Comparison of ENCODE assay signal across 8 mouse cellular contexts in the genomic region with DNA sequence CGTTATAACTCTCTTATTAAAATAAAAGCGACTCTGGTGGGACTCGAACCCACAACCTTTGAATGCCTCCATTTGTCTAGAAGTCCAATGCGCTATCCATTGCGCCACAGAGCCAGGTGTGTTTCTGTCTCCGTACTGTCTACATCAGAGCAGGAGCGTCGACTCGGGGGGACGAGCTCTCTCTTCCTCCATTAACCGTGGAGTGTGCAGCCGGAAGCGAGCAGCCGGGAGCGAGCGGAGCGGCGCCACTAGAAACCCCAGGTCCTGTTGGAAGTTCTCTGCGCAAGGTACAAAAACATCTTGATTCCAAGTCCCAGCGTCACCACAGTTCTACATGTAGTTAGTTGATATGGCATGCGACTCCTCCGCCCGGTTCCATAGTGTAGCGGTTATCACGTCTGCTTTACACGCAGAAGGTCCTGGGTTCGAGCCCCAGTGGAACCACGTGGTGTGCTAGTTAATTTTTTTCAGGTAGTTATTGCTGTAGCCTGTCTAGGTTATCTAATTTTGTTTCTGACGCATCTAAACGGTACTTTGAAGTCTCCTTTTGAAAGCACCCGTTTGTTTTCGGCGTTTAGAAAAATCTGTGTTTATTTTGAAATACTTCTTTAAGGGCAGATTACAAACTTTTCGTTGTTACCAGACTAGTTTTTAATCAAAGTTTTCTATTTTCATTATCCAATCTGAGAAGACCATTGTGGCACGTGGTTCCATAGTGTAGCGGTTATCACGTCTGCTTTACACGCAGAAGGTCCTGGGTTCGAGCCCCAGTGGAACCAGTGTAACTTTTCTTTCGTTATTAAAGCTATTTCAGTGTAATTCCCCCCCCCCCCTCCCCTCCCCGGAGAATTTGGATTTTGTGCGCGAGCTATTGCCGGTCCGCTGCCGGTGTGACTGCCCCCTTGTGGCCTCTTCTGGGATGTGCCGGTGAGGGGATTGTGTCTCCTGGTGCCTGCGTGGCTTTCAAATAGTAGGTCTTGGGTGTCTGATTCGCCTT. TPM values are rescaled to one million over a fixed set of nuclear protein-coding genes. Genes with fewer than 3 reads are reported as not detected.
A peak's percentile ranks its signal among the peaks of the same experiment; 100 is the strongest.
DNase-seq lines count a peak whose midpoint lies in the region; ATAC-seq lines count a peak whose summit lies in the region.

No protein-coding gene starts in this region.

- under 1% methylated on average over 49 of the region's 49 CpGs for WGBS in hindbrain, embryonic 14.5 days

- H3K4me3 ChIP-seq in hindbrain, embryonic 14.5 days (replicated peaks; ENCODE audit: low read length) = peak overlapping the region; percentile 51

- peak overlapping the region; percentile 76 for H3K4me2 ChIP-seq in hindbrain, embryonic 14.5 days (replicated peaks)

- peak; percentile 88 for ATAC-seq in hindbrain, embryonic 14.5 days (ENCODE audit: low FRiP score)

- H3K27ac ChIP-seq in hindbrain, embryonic 14.5 days = peak overlapping the region; percentile 60

- H3K9ac ChIP-seq in hindbrain, embryonic 14.5 days = peak overlapping the region; percentile 74

- DNase-seq in R1 (ENCODE audit: low read depth, low spot score) = peak; percentile 95
- DNase-seq in cerebellum, postnatal 25 days = peak; percentile 87 to 90
- peak; percentile 87 to 88 for DNase-seq in frontal cortex, postnatal 25 days (ENCODE audit: low spot score in 2 of 2)
- peak; percentile 98 for DNase-seq in hindbrain, embryonic 14.5 days (ENCODE audit: low spot score)
- DNase-seq in layer of hippocampus, postnatal 25 days (ENCODE audit: extremely low spot score in 1 of 2, low spot score in 1 of 2) = peak; percentile 84 to 92
- DNase-seq in lung, postnatal 14 days = peak; percentile 91
- DNase-seq in ovary, postnatal 36 days (ENCODE audit: low spot score) = peak; percentile 84
- peak; percentile 90 for DNase-seq in thymus, postnatal 14 days

- no peaks in the 10 kb centered on the region for H3K36me3 ChIP-seq in hindbrain, embryonic 14.5 days (replicated peaks; ENCODE audit: control insufficient read depth, insufficient read depth)

- no peaks in the 10 kb centered on the region for H3K9me3 ChIP-seq in hindbrain, embryonic 14.5 days (ENCODE audit: control insufficient read depth, low read length)

- H3K4me1 ChIP-seq in hindbrain, embryonic 14.5 days (replicated peaks; ENCODE audit: control insufficient read depth, insufficient read depth, low read length) = no peaks in the 10 kb centered on the region; the same call in 1 of the 2 replicates

- no peaks in the 10 kb centered on the region for H3K27me3 ChIP-seq in hindbrain, embryonic 14.5 days (ENCODE audit: control insufficient read depth, insufficient read depth, low read length)

RNA-seq across cellular contexts. Expression of gene Olfr1423, which starts 29.3 kb away (rescaled TPM):
- not detected in 2 replicates for polyA plus RNA-seq in hindbrain, embryonic 14.5 days (2014; fragmentation: Nextera tagmentation; extraction: Ambion mirVana)
- total RNA-seq in layer of hippocampus, postnatal 25 days (2021) = not detected

RNA-seq across cellular contexts. Expression of gene Osbp, which starts 46.1 kb away (rescaled TPM):
- polyA plus RNA-seq in hindbrain, embryonic 14.5 days (2014; fragmentation: Nextera tagmentation; extraction: Ambion mirVana) = 6.6 and 6.9 TPM in 2 replicates
- 10 to 100 TPM; 52.9 to 54.8 TPM for total RNA-seq in layer of hippocampus, postnatal 25 days (2021)

RNA-seq across cellular contexts. Expression of gene Olfr1424, which starts 50.6 kb away (rescaled TPM):
- not detected in 2 replicates for polyA plus RNA-seq in hindbrain, embryonic 14.5 days (2014; fragmentation: Nextera tagmentation; extraction: Ambion mirVana)
- total RNA-seq in layer of hippocampus, postnatal 25 days (2021) = not detected

Comparison
In these comparisons a context has a peak if more than half of its experiments do, and no peak if none do; other contexts are left out.
1. Peak in every context shown above with its lines: DNase-seq, ATAC-seq, H3K4me3 ChIP-seq and H3K27ac ChIP-seq.